Mouse (Mus musculus): ENCODE measurements at regions not wholly inside any gene's neighbourhood (a gene's known extent, or its start where the extent isn't known, plus 50 kb on each side); places are given as distances from the start of the nearest gene placed in this dataset.
"Not testable (repeated sequence)": the region's sequence is repeated elsewhere in the genome, so short reads cannot be mapped to it uniquely, and the experiment has no call there.

- DNase-seq = no peak
These were observed 94.0 kb upstream of the Cdk6 start for GRCm38 (mm10) chr5:3247333-3247732.

DNA sequence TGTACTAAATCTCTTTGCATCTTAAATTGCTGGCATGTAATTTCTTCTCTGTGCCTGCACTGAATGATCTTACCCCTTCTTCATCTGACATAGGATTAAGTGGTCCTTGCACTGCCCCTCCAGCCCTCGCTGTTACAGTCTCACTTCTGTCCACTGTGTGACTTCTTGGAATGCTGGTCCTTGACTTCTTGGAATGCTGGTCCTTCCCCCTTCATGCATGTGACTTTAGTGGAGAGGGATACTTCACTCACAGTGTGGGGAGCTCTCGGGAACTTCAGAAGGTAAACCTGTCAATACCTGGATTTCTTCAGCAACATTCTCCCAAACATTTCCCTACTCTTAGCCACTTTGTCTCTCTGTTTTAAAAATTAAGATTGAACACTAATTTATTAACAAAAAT is 91.0 kb upstream of the Cdk6 start:
- no peak for DNase-seq

- DNase-seq = no peak
These were observed 81.0 kb upstream of the Cdk6 start for GRCm38 (mm10) chr5:3260289-3260688.

DNA sequence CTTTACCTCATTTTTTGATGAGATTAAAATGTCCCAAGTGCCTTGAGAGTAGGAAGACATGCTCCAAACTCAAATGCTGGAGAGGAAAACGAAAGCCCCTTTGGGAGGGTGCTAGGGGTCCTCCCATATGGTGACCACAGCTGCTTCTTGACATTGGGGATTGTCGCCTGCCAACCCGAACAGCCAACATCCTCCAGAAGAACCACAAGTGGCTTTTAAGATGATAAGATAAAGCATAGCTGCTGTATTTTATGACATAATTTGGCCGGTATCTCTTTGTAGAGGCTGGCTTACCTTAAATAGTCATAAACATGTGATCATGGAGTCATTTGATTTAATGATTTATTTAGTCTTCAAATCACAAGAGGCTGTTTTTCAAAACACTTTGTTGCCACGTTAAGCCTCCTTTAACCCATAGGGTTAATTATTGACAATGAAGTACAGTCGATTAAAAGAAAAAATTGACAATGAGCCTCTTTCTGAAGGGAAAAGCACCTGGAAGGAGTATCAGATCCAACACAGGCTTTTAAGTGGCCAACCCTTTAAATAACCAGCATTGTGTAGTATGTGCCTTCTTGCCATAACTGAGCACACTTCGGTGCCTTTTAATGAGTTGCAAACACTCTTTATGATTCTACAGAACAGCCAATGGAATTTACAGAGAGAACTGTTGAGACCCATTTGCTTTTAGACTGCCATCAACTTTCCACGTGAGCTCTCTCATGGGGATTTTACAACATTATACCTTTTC is 76.1 kb upstream of the Cdk6 start:
- not testable (repeated sequence) for DNase-seq

- DNase-seq = no peak
These were observed 74.3 kb upstream of the Cdk6 start for GRCm38 (mm10) chr5:3267021-3267420.

DNA sequence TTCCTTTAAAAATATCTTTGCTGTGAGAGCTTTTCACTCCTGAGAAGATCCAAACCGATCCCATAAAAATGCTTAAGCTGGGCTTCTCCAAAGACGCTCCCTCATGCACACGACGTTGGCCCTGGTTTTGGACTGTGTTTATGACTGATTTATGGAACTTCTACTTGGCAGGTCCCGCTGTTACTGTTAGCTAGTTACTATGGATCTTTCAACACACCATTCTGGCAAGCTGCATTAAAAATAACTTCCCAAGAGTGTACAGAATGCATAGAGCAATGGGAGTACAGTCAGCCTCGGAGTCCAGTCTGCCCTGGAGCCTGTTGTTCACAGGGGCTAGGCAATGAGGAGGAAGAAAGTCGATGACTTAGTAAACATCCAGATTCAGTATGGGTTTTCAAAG is 71.5 kb upstream of the Cdk6 start:
- no peak for DNase-seq

DNA sequence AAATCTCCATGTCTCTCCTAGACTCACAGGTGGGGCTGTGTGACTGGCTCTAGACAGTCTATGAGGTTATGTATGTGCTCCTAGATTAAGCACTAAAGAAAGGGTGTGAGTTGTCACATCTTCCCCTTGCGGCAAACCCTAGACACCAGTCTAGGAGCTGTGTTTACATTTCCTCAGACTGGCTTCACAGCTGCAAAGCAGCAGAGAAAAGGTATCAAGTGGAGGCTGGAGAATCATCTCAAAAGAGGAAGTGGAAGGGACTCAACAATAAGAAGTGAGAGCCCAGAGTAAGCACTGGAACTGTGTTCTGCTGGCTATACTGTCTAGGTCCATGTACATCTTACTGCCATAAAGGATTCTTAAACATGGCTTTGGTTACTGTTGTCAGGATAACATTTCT is 68.1 kb upstream of the Cdk6 start:
- not testable (repeated sequence) for DNase-seq

DNA sequence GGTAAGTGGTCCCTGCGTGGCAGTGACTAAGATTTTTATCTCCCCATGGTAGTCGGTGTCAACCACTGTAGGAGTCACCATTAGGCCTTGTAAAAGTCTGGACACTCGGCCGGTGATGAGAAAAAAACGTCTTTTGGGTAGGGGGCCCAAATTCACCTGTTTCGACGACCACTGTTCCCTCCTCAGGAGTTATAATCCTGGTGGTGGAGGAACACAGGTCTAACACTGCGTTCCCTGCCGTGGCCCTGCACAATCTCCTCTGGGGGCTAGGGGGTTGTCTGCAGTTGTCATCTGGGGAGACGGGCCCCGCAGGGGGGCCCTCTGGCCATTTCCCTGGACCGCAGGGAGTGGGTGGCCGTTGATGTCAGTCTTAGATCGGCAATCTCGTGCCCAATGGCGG is 64.0 kb upstream of the Cdk6 start:
- not testable (repeated sequence) for DNase-seq

GRCm38 (mm10) chr5:3278956-3279355 is 62.3 kb upstream of the Cdk6 start:
- DNase-seq = not testable (repeated sequence)

DNA sequence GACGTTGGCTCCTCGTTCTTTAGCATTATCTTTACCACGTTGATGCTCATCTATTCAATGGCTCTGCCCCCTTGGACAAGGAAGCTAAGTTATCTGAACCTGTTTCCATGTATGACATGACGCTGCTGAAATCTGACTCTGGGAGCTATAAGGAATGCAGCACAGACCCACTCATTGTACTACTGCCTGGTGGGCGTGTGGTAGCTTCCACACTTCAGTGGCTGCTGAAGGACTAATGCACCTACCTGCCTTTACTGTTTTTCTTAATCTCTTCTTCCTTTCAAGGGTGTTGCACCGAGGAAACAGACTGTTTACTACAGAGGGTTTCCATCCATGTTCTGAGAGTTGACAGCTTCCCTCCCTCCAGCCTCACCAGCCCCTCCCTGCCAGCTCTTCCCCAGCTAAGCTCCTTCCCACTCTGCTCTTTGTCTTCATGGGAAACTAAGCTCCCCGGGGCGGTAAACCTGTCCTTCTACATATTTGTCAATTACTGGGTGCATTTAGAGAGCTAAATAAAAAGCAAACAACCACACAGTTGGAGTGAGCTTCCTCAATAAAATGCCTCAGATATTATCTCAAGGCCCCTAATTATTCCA is 59.3 kb upstream of the Cdk6 start:
- not testable (repeated sequence) for DNase-seq

- DNase-seq = no peak
These were observed 58.2 kb upstream of the Cdk6 start for GRCm38 (mm10) chr5:3283083-3283482.

DNA sequence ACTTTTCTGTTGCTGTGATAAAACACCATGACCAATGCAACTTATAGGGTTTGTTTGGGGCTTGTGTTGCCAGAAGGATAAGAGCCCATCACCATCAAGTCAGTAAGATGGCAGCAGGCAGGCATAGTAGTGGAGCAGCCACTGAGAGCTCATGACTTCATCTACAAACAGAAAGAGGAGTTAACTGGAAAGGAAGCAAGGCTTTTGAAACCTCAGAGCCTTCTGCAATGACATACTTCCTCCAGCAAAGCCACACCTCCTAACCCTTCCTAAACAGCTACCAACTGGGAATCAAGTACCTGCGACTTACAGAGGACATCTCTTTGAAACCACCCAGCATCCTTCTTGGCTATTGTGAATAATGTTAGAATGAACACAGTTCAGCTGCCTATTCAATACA is 57.0 kb upstream of the Cdk6 start:
- not testable (repeated sequence) for DNase-seq

GRCm38 (mm10) chr5:3289991-3290417 is 51.3 kb upstream of the Cdk6 start:
- DNase-seq = not testable (repeated sequence)

Measured in thymus, postnatal 25 days (tissue).